Mouse (Mus musculus) urinary bladder, postnatal 36 days (tissue): ENCODE data around the gene Nsg1.

Experiments used
- DNase-seq, 2 experiments: peaks; one replicate each; pipeline ENCODE4 v3.0.0; 2022; ENCODE audit warnings: low spot score in 2 of 2, mixed read lengths in 1 of 2

The Nsg1 gene

GRCm38 (mm10) chr5:38146524-38146923 is 13.2 kb downstream of the Nsg1 start:
- DNase-seq, result no peak

- DNase-seq, result no peak
These were observed 18.8 kb downstream of the Nsg1 start for GRCm38 (mm10) chr5:38140893-38141292.

- DNase-seq, result no peak
These were observed 22.5 kb downstream of the Nsg1 start for GRCm38 (mm10) chr5:38137163-38137562.

GRCm38 (mm10) chr5:38136247-38136646 is 23.5 kb downstream of the Nsg1 start:
- no peak for DNase-seq

GRCm38 (mm10) chr5:38129339-38129738 is 30.4 kb downstream of the Nsg1 start:
- DNase-seq, result no peak

- DNase-seq, result no peak
These were observed 33.0 kb downstream of the Nsg1 start for GRCm38 (mm10) chr5:38126519-38127306.

GRCm38 (mm10) chr5:38121699-38122098 is 38.0 kb downstream of the Nsg1 start:
- DNase-seq, result no peak

GRCm38 (mm10) chr5:38119268-38119667 is 40.4 kb downstream of the Nsg1 start:
- no peak for DNase-seq

- DNase-seq, result no peak
These were observed 42.7 kb downstream of the Nsg1 start for GRCm38 (mm10) chr5:38117056-38117455.

- no peak for DNase-seq
These were observed 45.2 kb downstream of the Nsg1 start for GRCm38 (mm10) chr5:38114526-38114925.

GRCm38 (mm10) chr5:38106807-38107206 is 52.9 kb downstream of the Nsg1 start:
- no peak for DNase-seq

GRCm38 (mm10) chr5:38106080-38106697 is 53.5 kb downstream of the Nsg1 start:
- no peak for DNase-seq

- DNase-seq, result no peak
These were observed 56.8 kb downstream of the Nsg1 start for GRCm38 (mm10) chr5:38102945-38103344.

- DNase-seq, result no peak
These were observed 60.5 kb downstream of the Nsg1 start for GRCm38 (mm10) chr5:38099139-38099676.

- no peak for DNase-seq
These were observed 62.1 kb downstream of the Nsg1 start for GRCm38 (mm10) chr5:38097501-38098093.

GRCm38 (mm10) chr5:38094331-38094730 is 65.4 kb downstream of the Nsg1 start:
- no peak for DNase-seq

GRCm38 (mm10) chr5:38091966-38092304 is 67.8 kb downstream of the Nsg1 start:
- DNase-seq, result no peak

- no peak for DNase-seq
These were observed 68.4 kb downstream of the Nsg1 start for GRCm38 (mm10) chr5:38091046-38091965.

- no peak for DNase-seq
These were observed 69.1 kb downstream of the Nsg1 start for GRCm38 (mm10) chr5:38090581-38090980.

GRCm38 (mm10) chr5:38090111-38090510 is 69.6 kb downstream of the Nsg1 start:
- DNase-seq, result no peak
